22 mouse cellular contexts compared by ENCODE assay signal in genomic region chr14:33940739-33941138, GRCm38 (mm10). TPM values are rescaled to one million over a fixed set of nuclear protein-coding genes. Genes with fewer than 3 reads are reported as not detected.
"Had no signal": no experiment of that assay in that cellular context is flagged by ENCODE, and none has a peak within 500 bp of the region (broad histone marks: within the 10 kb centered on the region; RNA-seq: fewer than 3 reads in every experiment).

TSS of gene Gdf2 (plus strand) at chr14:33941039.

- H3K9me3 ChIP-seq: kidney, embryonic 15.5 days; limb, embryonic 15.5 days; midbrain, embryonic 13.5 days; stomach, embryonic 15.5 days had no signal

- H3K27ac ChIP-seq: kidney, embryonic 15.5 days; limb, embryonic 15.5 days; midbrain, embryonic 13.5 days; stomach, embryonic 15.5 days had no signal

- H3K4me3 ChIP-seq: kidney, embryonic 15.5 days; limb, embryonic 15.5 days; midbrain, embryonic 13.5 days had no signal

- H3K27me3 ChIP-seq: kidney, embryonic 15.5 days; midbrain, embryonic 13.5 days; stomach, embryonic 15.5 days had no signal

- ATAC-seq: lung, postnatal 0 days; midbrain, embryonic 13.5 days had no signal

- H3K9ac ChIP-seq: kidney, embryonic 15.5 days; limb, embryonic 15.5 days; midbrain, embryonic 13.5 days; stomach, embryonic 15.5 days had no signal

- H3K4me1 ChIP-seq: kidney, embryonic 15.5 days; limb, embryonic 15.5 days; midbrain, embryonic 13.5 days; stomach, embryonic 15.5 days had no signal

- H3K36me3 ChIP-seq: kidney, embryonic 15.5 days; midbrain, embryonic 13.5 days; stomach, embryonic 15.5 days had no signal

- DNase-seq: kidney, postnatal 14 days; left cerebral cortex, postnatal 4 days; lung, adult 2 months; lung, postnatal 36 days; right cerebral cortex, postnatal 14 days; thymus, adult 2 months; thymus, postnatal 25 days had no signal

RNA-seq across cellular contexts. Expression of gene Gdf2, which starts in this region (rescaled TPM):
- total RNA-seq: layer of hippocampus, adult 8-10 months; layer of hippocampus, postnatal 14 days; left cerebral cortex, adult 18-20 months; left cerebral cortex, postnatal 10 days; left cerebral cortex, postnatal 4 days; megakaryocyte progenitor cell, adult 5-6 weeks had no signal
- polyA plus RNA-seq: large intestine, adult 2 months; limb, embryonic 15.5 days; lung, postnatal 0 days; midbrain, embryonic 13.5 days; midbrain, postnatal 0 days; neural tube, embryonic 14.5 days; testis, adult 2 months; thymus, adult 2 months; urinary bladder, adult 2 months had no signal
